Mouse (Mus musculus) monocyte, adult 2 months (primary cell): ENCODE measurements around the gene Cav1.

Experiments used
- DNase-seq, 2 experiments: peaks; one replicate each; pipeline ENCODE4 v3.0.0; 2022; ENCODE audit warnings: low spot score in 2 of 2, low read depth in 1 of 2

Cav1 gene

DNA sequence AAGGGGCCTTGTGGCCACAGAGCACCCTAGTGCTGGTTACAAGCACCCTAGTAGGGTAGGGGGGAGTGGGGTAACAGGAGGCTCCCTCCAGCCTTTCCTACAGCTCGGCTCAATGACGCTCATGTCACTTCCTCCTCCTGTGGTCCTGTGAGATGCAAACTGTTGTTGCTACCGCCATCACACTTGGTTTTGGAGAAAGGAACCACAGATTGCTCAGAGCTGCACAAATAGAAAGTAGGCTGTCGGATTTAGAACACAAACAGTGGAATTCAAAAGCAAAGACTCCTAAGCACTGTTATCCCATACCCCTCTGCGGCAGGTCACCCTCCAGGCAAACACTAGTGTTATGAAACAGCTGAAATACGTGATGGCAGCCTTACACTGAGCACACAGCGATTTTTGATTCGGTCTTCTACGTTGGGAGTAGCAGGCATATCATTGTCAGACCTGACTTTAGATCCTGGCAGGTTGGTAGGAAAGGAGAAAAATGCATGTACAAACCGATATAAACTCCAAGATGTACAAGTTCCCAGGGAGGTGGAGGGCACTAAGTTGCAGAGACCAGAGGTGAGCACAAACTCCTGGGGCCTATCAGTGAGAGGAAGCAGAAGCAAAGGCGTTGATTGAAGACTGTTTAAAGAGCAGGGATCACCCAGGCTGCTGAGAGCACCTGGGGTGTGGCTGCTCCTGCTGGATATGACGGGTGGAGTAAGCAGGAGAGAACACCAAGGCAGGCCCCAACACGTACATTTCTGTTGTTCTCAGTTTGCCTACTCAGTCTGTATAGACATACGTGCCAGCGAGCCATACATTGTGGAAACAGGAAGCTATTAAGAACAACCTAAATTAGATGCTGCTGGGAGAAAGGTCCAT lies 10.4 kb downstream of the Cav1 start:
- DNase-seq = no peak

- no peak for DNase-seq
Observed at GRCm38 (mm10) chr6:17317167-17317524, 11.0 kb downstream of the Cav1 start.

DNA sequence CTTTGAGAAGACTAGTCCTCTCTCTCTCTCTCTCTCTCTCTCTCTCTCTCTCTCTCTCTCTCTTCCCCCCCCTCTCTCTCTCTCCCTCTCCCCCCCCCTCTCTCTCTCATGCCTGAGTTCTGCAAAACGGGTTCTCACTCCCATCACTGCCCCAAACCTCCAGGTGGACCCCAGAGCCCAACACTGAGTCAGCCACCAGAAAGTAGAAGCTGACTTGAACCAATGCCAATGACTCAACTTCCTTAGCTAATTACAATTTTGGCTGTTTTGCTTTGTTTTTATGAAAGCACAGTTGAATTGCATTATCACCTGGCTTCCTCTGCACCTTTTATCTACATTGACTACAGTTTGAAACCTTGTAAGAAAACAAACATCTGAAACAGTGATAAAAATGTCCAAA lies 11.8 kb downstream of the Cav1 start:
- no peak for DNase-seq

GRCm38 (mm10) chr6:17321976-17322375 lies 15.8 kb downstream of the Cav1 start:
- no peak for DNase-seq

- DNase-seq = no peak
Observed at GRCm38 (mm10) chr6:17327216-17327615, 21.1 kb downstream of the Cav1 start.

DNA sequence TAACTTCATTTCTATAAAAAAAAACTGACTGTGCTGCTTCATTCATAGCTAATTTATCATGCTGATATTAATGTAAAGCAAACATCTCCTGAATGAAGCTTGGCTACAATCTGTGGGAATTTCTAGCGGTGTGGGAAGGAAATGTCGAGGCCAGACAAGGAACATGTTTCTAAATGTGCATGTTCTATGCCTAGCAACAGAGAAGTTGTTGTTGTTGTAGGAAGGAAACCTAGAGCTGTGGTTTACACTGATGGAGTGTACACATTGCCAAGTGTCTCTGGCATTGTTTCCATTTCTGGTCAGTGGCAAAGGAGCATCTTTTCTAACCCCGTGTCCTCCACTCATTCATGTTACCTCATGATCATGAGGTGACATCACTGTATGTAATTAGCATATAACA lies 23.7 kb downstream of the Cav1 start:
- DNase-seq = no peak

GRCm38 (mm10) chr6:17337724-17338123 lies 31.6 kb downstream of the Cav1 start:
- DNase-seq = no peak

DNA sequence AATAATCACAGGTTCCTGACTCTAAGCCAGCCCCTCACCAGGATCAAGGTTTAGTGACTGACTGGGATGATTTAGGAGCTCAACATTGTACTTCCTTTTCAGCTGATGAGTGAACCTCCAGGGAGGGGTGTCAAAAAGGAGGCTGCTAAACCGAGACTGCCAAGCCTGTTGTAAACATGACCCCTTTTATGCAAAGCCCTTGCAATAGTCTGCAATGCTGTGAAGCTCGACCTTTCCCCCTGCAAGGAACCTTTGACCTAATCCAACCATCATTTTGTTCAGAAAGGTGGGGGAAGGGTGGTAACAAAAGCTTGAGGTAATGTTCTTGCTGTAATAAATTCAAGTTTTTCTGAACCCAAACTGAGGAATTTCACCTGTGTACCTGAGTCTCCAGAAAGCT lies 34.3 kb downstream of the Cav1 start:
- no peak for DNase-seq

DNA sequence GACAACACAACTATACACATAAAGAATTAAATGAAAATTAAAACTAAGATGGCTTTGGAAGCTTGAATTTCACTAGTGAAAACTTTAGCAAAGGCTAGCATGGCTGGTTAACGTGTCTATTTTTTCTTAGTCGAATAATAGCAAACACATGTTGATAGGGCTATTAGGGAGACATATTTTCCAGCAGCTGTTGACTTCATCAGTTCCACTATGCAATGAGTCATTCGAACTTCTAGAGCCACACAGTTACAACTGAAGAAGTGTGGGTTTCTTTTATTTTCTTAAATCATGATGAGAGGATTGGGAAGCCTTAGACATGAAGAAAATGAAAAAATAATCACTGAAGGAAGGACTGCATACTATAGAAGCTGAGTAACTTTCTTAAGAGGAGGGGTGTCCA lies 41.9 kb downstream of the Cav1 start:
- DNase-seq = no peak

- no peak for DNase-seq
Observed at GRCm38 (mm10) chr6:17350803-17351202, 44.7 kb downstream of the Cav1 start.

DNA sequence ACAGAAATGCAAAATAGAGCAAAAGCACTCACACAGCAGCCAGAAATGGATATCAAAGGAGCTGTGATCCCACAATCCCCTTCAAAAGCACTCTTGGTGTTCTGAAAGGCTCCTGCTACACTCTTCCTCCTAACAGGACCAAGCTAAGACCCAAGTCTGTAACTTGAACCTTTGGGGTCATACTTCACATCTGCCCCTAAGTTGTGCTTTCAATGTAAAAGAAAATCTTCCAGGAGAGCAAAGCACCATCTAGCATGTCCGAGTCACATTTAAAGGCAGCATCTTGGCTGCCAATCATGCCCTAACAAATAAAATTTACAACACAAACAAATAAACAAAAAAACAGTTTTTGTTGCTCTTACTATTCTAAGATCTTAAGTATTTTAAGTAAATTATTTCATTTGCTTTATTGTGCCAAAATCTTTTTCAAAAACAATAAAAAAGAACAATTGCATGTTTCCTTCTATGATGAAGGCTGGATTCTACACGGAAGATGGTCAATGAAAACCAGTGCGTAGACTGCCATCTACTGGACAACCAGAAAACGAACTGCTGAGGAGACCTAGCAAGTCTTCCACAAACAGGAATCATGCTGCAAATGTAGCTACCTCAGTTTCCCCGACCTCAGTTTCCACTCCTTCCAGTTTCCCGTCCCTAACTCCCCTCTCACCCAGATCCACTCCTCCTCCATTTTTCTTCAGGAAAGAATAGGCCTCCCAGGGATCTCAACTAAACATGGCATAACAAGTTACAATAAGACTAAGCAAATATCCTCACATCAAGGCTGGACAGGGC lies 53.0 kb downstream of the Cav1 start:
- no peak for DNase-seq

GRCm38 (mm10) chr6:17362771-17363170 lies 56.6 kb downstream of the Cav1 start:
- no peak for DNase-seq

DNA sequence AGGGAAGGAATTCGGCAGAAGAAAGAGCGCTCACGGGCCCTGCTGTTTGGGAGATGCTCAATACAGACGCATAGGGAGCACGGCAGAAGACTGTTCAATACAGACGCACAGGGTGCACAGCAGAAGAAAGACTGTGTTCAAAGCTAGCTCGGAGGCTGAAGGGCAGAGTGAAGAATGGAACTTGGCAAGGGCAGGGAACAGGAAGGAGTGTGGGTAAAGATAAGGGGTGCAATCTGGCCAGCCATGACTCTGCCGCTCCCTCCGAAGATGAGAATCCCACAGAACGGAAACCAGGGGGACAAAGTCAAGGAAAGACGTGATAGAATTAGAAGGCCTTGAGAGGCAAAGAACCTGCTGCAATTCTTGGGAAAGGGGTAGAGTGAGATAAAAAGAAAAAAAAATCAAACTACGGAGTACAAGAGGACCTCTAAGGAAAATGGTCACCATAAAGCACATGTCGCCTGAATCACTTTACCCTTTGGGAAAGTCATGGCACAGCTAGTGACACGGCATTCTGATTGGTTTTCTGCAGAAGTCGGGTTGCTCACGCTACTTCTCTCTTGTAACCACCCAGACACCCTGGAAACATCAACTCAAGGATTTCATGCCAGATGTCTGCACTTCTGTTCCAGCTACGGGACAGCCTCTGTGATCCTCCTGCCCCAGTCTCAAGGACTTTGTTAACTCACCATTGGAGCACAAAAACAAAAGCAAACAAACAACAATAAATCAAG lies 57.5 kb downstream of the Cav1 start:
- DNase-seq = no peak

- DNase-seq = no peak
Observed at GRCm38 (mm10) chr6:17374326-17374725, 68.2 kb downstream of the Cav1 start.

- no peak for DNase-seq
Observed at GRCm38 (mm10) chr6:17377371-17377770, 71.2 kb downstream of the Cav1 start.

DNA sequence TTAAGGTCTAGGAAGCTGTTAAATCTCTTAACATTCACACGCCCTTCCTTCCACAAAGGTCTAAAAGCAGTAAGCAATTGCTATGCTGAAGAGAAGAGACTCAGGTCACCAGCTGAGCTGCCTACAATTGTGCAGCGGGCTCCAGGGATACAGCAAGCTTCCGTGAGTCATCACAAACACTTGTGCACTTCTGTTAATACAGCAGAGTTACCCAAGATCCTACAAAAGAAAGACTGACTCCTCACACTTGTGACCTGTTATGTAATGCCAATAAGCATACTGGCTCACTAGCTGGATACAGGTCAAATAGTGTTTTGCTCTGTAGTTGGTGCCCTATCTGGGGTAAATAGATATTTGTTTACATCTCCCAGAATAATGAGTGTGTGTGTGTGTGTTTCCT lies 74.0 kb downstream of the Cav1 start:
- DNase-seq = no peak

GRCm38 (mm10) chr6:17381690-17382089 lies 75.6 kb downstream of the Cav1 start:
- no peak for DNase-seq

DNA sequence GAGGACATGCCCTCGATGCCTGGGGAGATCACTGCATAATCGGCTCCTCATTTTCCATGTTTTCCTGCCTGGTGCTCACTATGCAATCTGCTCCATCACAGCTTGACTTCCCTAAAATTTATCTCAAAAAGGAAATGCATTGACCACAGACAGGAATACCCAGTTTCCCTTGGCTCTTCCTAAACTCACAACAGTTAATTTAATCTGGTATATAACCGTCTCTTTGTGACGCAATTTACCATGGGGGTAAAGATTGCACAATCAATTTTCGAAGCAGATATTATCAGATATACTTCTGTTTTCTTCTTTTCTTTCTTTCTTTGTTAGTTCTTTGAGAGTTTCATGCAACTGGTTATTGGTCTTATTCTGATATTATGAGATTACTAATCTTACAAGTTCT lies 79.4 kb downstream of the Cav1 start:
- no peak for DNase-seq

DNA sequence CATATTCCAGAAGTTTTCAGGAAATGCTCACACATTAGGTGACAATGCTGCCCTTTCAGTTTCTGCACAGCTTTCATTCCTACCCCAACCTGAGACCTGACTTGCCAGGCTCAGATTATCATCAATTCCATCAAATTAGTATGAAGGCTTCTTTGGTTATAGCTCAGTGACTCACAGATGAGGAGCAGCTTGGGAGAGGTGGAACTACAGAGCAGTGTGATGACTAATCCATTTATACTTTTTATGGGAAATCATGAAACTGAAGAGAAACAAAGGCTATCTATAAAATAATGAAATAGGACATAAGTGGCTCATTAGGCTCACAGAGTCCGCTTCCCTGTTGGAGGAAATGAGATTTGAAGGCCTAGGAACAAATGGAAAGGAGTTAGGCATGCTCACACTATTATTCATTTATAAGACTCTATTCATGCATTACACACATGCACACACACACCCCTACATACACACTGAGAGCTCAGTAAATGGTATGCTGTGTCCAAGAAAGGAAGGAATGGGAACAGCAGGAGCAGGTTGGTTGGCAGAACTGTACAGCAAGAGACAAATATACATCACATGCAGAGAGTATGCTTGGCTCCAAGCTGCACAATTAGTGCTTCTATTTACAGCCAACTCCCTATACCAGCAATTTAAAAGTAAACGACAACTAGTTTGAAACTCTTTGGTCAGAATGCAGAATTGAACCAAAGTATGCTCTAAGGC lies 82.0 kb downstream of the Cav1 start:
- DNase-seq = no peak
